Mouse (Mus musculus): ENCODE measurements around the gene Wwc1. TPM values are rescaled to one million over a fixed set of nuclear protein-coding genes. Genes with fewer than 3 reads are reported as not detected.

The Wwc1 gene
- total RNA-seq, 1 experiment = 30.4 TPM

GRCm38 (mm10) chr11:35998048-35998447 lies 17.7 kb upstream of the Wwc1 start:
- no peak for DNase-seq (ENCODE audit: low read depth, low spot score)
- TF ChIP-seq CHD2 (IDR thresholded peaks at IDR 0.05; ENCODE audit: low read depth, low read length) (no peak), MAFK (IDR thresholded peaks at IDR 0.05; ENCODE audit: insufficient read depth, low read depth, low read length) (no peak), ZC3H11A (IDR thresholded peaks at IDR 0.05; ENCODE audit: borderline replicate concordance, low read depth, low read length) (no peak), ZNF384 (IDR thresholded peaks at IDR 0.05; ENCODE audit: low read depth, low read length) (no peak), HCFC1 (IDR thresholded peaks at IDR 0.05; ENCODE audit: borderline replicate concordance, insufficient read depth, low read length) (no peak)
- H3K36me3 ChIP-seq (ENCODE audit: control insufficient read depth, insufficient read depth, low read length, poor library complexity, severe bottlenecking) = no peaks in the 10 kb centered on the region
- no peaks in the 10 kb centered on the region for H3K9me3 ChIP-seq (ENCODE audit: control insufficient read depth, insufficient read depth, low read depth, low read length)
- in situ Hi-C loops (cut with MboI; ENCODE audit: low sequenced_read_pairs in 2 of 2, unreplicated experiment in 2 of 2) = loop anchor here in 1 of 2 experiments (10.0 kb wide), 1 partner anchor 143 kb away; no protein-coding TSS in a partner anchor
- H3K4me1 ChIP-seq (ENCODE audit: control insufficient read depth in 2 of 2, insufficient read depth in 2 of 2, low read length in 2 of 2, poor library complexity in 1 of 2) = peaks cover 2 to 5% of the 10 kb centered on the region in 2 experiments; a peak in 1 of 4 replicates
- H3K27ac ChIP-seq (ENCODE audit: insufficient read depth, low read depth, low read length, poor library complexity, severe bottlenecking) = no peak overlapping the region
- no peak overlapping the region for H3K4me3 ChIP-seq (ENCODE audit: insufficient read depth in 1 of 2, low read depth in 1 of 2, low read length in 2 of 2, poor library complexity in 1 of 2, severe bottlenecking in 1 of 2)
- H3K9ac ChIP-seq (ENCODE audit: insufficient read depth, low read depth, low read length, poor library complexity, severe bottlenecking) = no peak overlapping the region

GRCm38 (mm10) chr11:35995310-35995709 lies 15.0 kb upstream of the Wwc1 start:
- Histone ChIP-seq H3K4me1 (ENCODE audit: control insufficient read depth in 2 of 2, insufficient read depth in 2 of 2, low read length in 2 of 2, poor library complexity in 1 of 2) (peaks cover 0 to 5% of the 10 kb centered on the region in 2 experiments; a peak in 1 of 4 replicates), H3K4me3 (ENCODE audit: insufficient read depth in 1 of 2, low read depth in 1 of 2, low read length in 2 of 2, poor library complexity in 1 of 2, severe bottlenecking in 1 of 2) (no peak overlapping the region), H3K9me3 (ENCODE audit: control insufficient read depth, insufficient read depth, low read depth, low read length) (no peaks in the 10 kb centered on the region), H3K36me3 (ENCODE audit: control insufficient read depth, insufficient read depth, low read length, poor library complexity, severe bottlenecking) (no peaks in the 10 kb centered on the region), H3K9ac (ENCODE audit: insufficient read depth, low read depth, low read length, poor library complexity, severe bottlenecking) (no peak overlapping the region), H3K27ac (ENCODE audit: insufficient read depth, low read depth, low read length, poor library complexity, severe bottlenecking) (no peak overlapping the region)
- in situ Hi-C loops (cut with MboI; ENCODE audit: low sequenced_read_pairs in 2 of 2, unreplicated experiment in 2 of 2) = loop anchor here in 1 of 2 experiments (10.0 kb wide), 1 partner anchor 141 kb away; no protein-coding TSS in a partner anchor
- DNase-seq (ENCODE audit: low read depth, low spot score) = no peak
- TF ChIP-seq MAFK (IDR thresholded peaks at IDR 0.05; ENCODE audit: insufficient read depth, low read depth, low read length) = no peak
- no peak for TF ChIP-seq CHD2 (IDR thresholded peaks at IDR 0.05; ENCODE audit: low read depth, low read length)
- no peak for TF ChIP-seq ZC3H11A (IDR thresholded peaks at IDR 0.05; ENCODE audit: borderline replicate concordance, low read depth, low read length)
- TF ChIP-seq HCFC1 (IDR thresholded peaks at IDR 0.05; ENCODE audit: borderline replicate concordance, insufficient read depth, low read length) = no peak
- TF ChIP-seq ZNF384 (IDR thresholded peaks at IDR 0.05; ENCODE audit: low read depth, low read length) = no peak

GRCm38 (mm10) chr11:35991846-35992245 lies 11.5 kb upstream of the Wwc1 start:
- H3K27ac ChIP-seq (ENCODE audit: insufficient read depth, low read depth, low read length, poor library complexity, severe bottlenecking) = no peak overlapping the region
- no peaks in the 10 kb centered on the region for H3K9me3 ChIP-seq (ENCODE audit: control insufficient read depth, insufficient read depth, low read depth, low read length)
- in situ Hi-C loops (cut with MboI; ENCODE audit: low sequenced_read_pairs in 2 of 2, unreplicated experiment in 2 of 2) = loop anchor here in 1 of 2 experiments (10.0 kb wide), 1 partner anchor 137 kb away; no protein-coding TSS in a partner anchor

GRCm38 (mm10) chr11:35989967-35990366 lies 9.6 kb upstream of the Wwc1 start:
- H3K4me1 ChIP-seq (ENCODE audit: control insufficient read depth in 2 of 2, insufficient read depth in 2 of 2, low read length in 2 of 2, poor library complexity in 1 of 2) = peaks cover 0 to 6% of the 10 kb centered on the region in 2 experiments; a peak in 2 of 4 replicates
- H3K4me3 ChIP-seq (ENCODE audit: insufficient read depth in 1 of 2, low read depth in 1 of 2, low read length in 2 of 2, poor library complexity in 1 of 2, severe bottlenecking in 1 of 2) = no peak overlapping the region
- H3K27ac ChIP-seq (ENCODE audit: insufficient read depth, low read depth, low read length, poor library complexity, severe bottlenecking) = no peak overlapping the region
- no peak overlapping the region for H3K9ac ChIP-seq (ENCODE audit: insufficient read depth, low read depth, low read length, poor library complexity, severe bottlenecking)
- TF ChIP-seq ZC3H11A (IDR thresholded peaks at IDR 0.05; ENCODE audit: borderline replicate concordance, low read depth, low read length) (no peak), ZNF384 (IDR thresholded peaks at IDR 0.05; ENCODE audit: low read depth, low read length) (no peak), MAFK (IDR thresholded peaks at IDR 0.05; ENCODE audit: insufficient read depth, low read depth, low read length) (no peak), HCFC1 (IDR thresholded peaks at IDR 0.05; ENCODE audit: borderline replicate concordance, insufficient read depth, low read length) (no peak), CHD2 (IDR thresholded peaks at IDR 0.05; ENCODE audit: low read depth, low read length) (no peak)
- H3K9me3 ChIP-seq (ENCODE audit: control insufficient read depth, insufficient read depth, low read depth, low read length) = no peaks in the 10 kb centered on the region
- in situ Hi-C loops (cut with MboI; ENCODE audit: low sequenced_read_pairs in 2 of 2, unreplicated experiment in 2 of 2) = loop anchor here in 1 of 2 experiments (10.0 kb wide), 1 partner anchor 135 kb away; no protein-coding TSS in a partner anchor
- no peak for DNase-seq (ENCODE audit: low read depth, low spot score)
- no peaks in the 10 kb centered on the region for H3K36me3 ChIP-seq (ENCODE audit: control insufficient read depth, insufficient read depth, low read length, poor library complexity, severe bottlenecking)

More at GRCm38 (mm10) chr11:35991846-35992245, 11.5 kb upstream of the Wwc1 start:
- H3K9ac ChIP-seq (ENCODE audit: insufficient read depth, low read depth, low read length, poor library complexity, severe bottlenecking) = no peak overlapping the region
- H3K4me3 ChIP-seq (ENCODE audit: insufficient read depth in 1 of 2, low read depth in 1 of 2, low read length in 2 of 2, poor library complexity in 1 of 2, severe bottlenecking in 1 of 2) = no peak overlapping the region
- TF ChIP-seq MAFK (IDR thresholded peaks at IDR 0.05; ENCODE audit: insufficient read depth, low read depth, low read length) (no peak), ZC3H11A (IDR thresholded peaks at IDR 0.05; ENCODE audit: borderline replicate concordance, low read depth, low read length) (no peak), ZNF384 (IDR thresholded peaks at IDR 0.05; ENCODE audit: low read depth, low read length) (no peak), HCFC1 (IDR thresholded peaks at IDR 0.05; ENCODE audit: borderline replicate concordance, insufficient read depth, low read length) (no peak), CHD2 (IDR thresholded peaks at IDR 0.05; ENCODE audit: low read depth, low read length) (no peak)
- no peaks in the 10 kb centered on the region; a peak in 1 of 4 replicates for H3K4me1 ChIP-seq (ENCODE audit: control insufficient read depth in 2 of 2, insufficient read depth in 2 of 2, low read length in 2 of 2, poor library complexity in 1 of 2)
- H3K36me3 ChIP-seq (ENCODE audit: control insufficient read depth, insufficient read depth, low read length, poor library complexity, severe bottlenecking) = no peaks in the 10 kb centered on the region
- DNase-seq (ENCODE audit: low read depth, low spot score) = no peak

All from ES-E14 (cell line).